Mouse (Mus musculus) intestine, embryonic 14.5 days (tissue): Measurements from ENCODE around the gene Cldn14. TPM values are rescaled to one million over a fixed set of nuclear protein-coding genes. Genes with fewer than 3 reads are reported as not detected.

Source experiments
- ATAC-seq: fragments of 200-750 bp; cut with Nextera tagmentation; replicated peaks from 2 replicates; pipeline ENCODE4 v1.8.0; 2017; ENCODE audit warnings: low read depth, moderate number of reproducible peaks, moderate TSS enrichment, moderate library complexity; ENCODE audit not compliant: low FRiP score, low TSS enrichment
- DNase-seq: peaks from one replicate; pipeline ENCODE4 v3.0.0-alpha.2; 2018; ENCODE audit warnings: low spot score
- H3K27ac ChIP-seq: fragments of 300-500 bp; sonication (generic); 2 replicates; pipeline ENCODE4 v1.5.1; 2014; ENCODE audit warnings: low read depth, mild to moderate bottlenecking, control low read depth
- H3K27me3 ChIP-seq: fragments of 300-500 bp; sonication (generic); replicated peaks from 2 replicates; pipeline ENCODE4 v1.6.1; 2014; ENCODE audit warnings: low read length, control low read depth; ENCODE audit not compliant: control insufficient read depth, insufficient read depth
- H3K36me3 ChIP-seq: fragments of 300-500 bp; sonication (generic); 2 replicates; pipeline ENCODE4 v1.6.1; 2014; ENCODE audit warnings: low read length, control low read depth; ENCODE audit not compliant: control insufficient read depth, insufficient read depth
- H3K4me1 ChIP-seq: fragments of 300-500 bp; sonication (generic); replicated peaks from 2 replicates; pipeline ENCODE4 v1.6.1; 2014; ENCODE audit warnings: low read length, control low read depth, mixed read lengths; ENCODE audit not compliant: control insufficient read depth, insufficient read depth
- H3K4me2 ChIP-seq: fragments of 300-500 bp; sonication (generic); 2 replicates; pipeline ENCODE4 v1.6.1; 2014; ENCODE audit warnings: low read length
- H3K4me3 ChIP-seq: fragments of 300-500 bp; sonication (generic); 2 replicates; pipeline ENCODE4 v1.5.1; 2014; ENCODE audit warnings: low read depth, low read length, control low read depth, mixed read lengths
- H3K9ac ChIP-seq: fragments of 300-500 bp; sonication (generic); 2 replicates; pipeline ENCODE4 v1.6.1; 2014; ENCODE audit warnings: mild to moderate bottlenecking, low read length
- H3K9me3 ChIP-seq: fragments of 300-500 bp; sonication (generic); 2 replicates; pipeline ENCODE4 v1.6.1; 2016; ENCODE audit warnings: low read length, control low read depth; ENCODE audit not compliant: control insufficient read depth
- WGBS: fragments of 180-500 bp; shearing (Covaris S2); extraction: QIAGEN DNeasy Blood & Tissue Kit; methylation state at CpG from one replicate; pipeline ENCODE4 v1.1.7; 2014; 5-methylcytosine and 5-hydroxymethylcytosine counted together
- polyA plus RNA-seq: library from polyadenylated mRNA; unstranded; fragments of >200 nt; fragmentation: Nextera tagmentation; extraction: Ambion mirVana; gene quantifications from 2 replicates; pipeline ENCODE4 v1.2.1, GENCODE M21; 2014

Cldn14 gene
- polyA plus RNA-seq, 1 experiment from 2014 or later, result 0.14 TPM

DNA sequence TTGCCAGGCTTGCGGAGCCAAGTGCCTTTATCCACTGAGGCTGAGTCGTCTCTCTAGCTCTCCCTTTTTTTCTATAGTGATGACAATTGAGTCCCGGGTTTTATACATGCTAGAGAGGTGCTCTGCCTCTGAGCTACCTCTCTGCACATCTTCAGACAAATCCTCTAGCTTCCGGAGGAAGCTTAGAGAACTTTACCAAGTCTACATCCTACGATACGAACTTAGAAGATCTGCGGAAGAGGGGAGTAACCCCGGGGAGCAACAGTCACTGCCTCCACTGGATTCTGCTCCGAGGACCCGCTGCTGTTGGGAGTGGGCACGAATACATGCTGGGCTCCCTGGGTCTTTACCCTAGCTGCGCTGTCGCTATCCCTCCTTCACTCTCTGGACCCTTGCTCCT lies 74.0 kb downstream of the Cldn14 start:
- Histone ChIP-seq H3K4me2 (peak overlapping the region; percentile 20; the same call in 1 of the 2 replicates), H3K27me3 (peaks cover 21% of the 10 kb centered on the region)
- ATAC-seq, result no peak

DNA sequence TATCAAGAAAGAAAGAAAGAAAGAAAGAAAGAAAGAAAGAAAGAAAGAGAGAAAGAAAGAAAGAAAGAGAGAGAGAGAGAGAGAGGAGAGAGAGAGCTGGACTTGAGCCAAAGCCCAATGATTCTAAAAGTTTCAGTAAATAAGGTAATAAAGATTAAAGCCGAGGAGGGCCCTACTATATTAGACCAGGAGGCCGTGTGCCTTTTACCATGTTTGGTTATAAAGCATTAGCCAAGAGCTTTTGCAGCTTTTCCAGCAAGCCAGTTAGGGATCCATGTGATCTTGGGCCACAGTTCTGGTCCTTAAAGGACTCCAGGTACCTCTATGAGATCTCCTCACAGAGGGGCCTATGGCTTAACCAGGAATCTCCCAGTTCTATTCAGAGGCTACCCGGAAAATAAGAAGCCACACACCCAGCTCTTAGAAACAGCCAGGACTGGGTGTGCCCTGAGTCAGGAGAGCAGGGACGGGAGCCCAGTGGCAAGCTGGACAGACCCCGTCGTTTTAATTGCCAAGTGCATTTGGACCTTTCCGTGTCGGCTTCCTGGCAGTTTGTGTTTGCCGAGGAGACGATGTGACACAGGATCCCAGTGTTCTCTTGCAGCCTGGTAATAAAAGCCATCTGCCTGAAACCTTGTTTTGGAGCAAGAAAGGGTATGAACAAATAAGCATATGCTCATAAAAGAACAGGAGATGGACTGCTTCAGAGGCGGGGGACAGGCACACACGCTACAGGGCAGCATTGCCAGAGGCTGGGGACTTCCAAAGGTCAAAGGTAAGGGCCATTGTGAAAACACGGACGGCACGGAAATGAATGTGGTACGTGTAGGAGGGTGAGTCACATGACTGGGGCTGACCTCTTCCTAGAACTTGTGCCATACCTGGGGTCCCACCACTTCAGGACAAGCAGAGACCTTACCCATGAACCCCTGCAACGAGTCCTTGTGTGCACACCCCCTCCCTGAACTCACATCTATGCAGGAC lies 76.2 kb downstream of the Cldn14 start:
- ATAC-seq, result no peak
- peak overlapping the region; percentile 38; the same call in 1 of the 2 replicates for H3K27ac ChIP-seq
- H3K27me3 ChIP-seq, result peaks cover 19% of the 10 kb centered on the region
- H3K9ac ChIP-seq, result no peak overlapping the region
- peak; percentile 64 for DNase-seq
- 52% methylated on average over 17 of the region's 17 CpGs for WGBS
- no peaks in the 10 kb centered on the region; the same call in 1 of the 2 replicates for H3K4me1 ChIP-seq
- no peak overlapping the region for H3K4me2 ChIP-seq
- no peak overlapping the region for H3K4me3 ChIP-seq
- H3K9me3 ChIP-seq, result no peaks in the 10 kb centered on the region
- H3K36me3 ChIP-seq, result no peaks in the 10 kb centered on the region

More for the DNA sequence above, 74.0 kb downstream of the Cldn14 start:
- Histone ChIP-seq H3K9me3 (no peaks in the 10 kb centered on the region), H3K27ac (no peak overlapping the region), H3K9ac (no peak overlapping the region), H3K36me3 (no peaks in the 10 kb centered on the region), H3K4me3 (no peak overlapping the region), H3K4me1 (no peaks in the 10 kb centered on the region; the same call in 1 of the 2 replicates)
- 20% methylated on average over 13 of the region's 13 CpGs for WGBS
- no peak for DNase-seq

DNA sequence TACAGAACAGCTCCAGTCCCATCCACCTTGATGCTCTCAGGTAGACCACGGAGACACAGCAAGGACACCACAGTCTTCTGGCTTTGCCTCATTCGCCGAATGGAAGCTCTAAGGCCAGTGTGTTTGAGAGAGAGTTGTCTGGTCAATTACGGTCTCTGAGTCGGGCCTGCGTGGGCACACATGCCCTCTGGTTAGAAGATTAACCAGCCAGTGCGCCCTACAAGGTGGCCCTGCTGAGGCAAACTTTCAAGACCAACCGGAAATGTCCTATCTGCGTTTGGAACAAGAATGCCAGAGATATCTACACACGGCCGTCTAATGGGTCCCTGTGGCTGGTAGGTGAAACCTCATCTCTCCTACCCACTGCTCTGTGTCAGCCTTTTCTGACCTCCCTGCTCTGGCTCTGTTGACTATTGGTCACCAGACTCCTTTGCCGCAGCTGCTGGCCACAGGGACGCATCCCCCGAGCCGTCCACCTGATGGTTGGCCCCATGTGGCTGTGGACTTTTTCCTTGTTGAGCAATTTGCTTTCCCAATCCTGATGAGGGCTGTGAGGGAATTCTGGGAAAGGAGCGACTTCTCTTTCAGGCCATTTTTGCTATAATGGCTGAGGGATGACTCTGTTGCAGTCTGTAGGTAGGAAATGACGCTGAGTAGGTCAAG lies 79.1 kb downstream of the Cldn14 start:
- 0 out of 2 replicates have a peak, but pooled peaks cover 5% of the 10 kb centered on the region for H3K27me3 ChIP-seq
- no peaks in the 10 kb centered on the region for H3K9me3 ChIP-seq
- H3K9ac ChIP-seq, result no peak overlapping the region
- H3K36me3 ChIP-seq, result no peaks in the 10 kb centered on the region
- H3K4me1 ChIP-seq, result no peaks in the 10 kb centered on the region
- H3K4me2 ChIP-seq, result no peak overlapping the region
- ATAC-seq (no peak), DNase-seq (no peak)
- H3K27ac ChIP-seq, result no peak overlapping the region
- WGBS, result 85% methylated on average over 17 of the region's 17 CpGs
- no peak overlapping the region for H3K4me3 ChIP-seq

DNA sequence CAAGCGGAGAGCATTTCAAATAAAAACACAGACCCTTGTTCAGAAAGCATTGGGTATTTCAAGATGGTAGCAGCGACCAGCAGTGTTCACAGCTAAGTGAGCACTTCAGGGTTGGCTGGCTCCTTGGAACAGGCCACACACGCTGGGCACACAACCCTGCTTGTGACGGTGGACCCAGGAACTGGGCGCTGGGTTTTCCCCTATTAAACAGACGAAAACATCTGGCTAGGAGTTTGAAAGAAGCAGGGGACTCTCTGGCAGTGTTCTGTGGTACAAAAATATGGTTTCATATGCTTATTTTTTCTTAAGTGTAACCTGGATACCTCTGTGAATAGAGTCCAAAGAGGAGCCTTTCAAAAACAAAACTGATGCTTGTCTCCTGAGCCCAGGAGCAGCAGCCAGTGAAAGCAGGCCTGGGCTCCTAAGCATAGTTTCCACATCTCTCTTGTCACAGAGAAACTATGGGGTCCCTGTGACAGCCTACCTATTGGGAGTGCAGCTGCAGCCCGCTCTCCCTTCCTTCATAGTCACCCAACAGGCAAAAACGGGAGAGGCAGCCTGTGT lies 82.9 kb downstream of the Cldn14 start:
- Histone ChIP-seq H3K9ac (no peak overlapping the region), H3K36me3 (no peaks in the 10 kb centered on the region), H3K4me1 (no peaks in the 10 kb centered on the region), H3K4me2 (no peak overlapping the region), H3K27me3 (no peaks in the 10 kb centered on the region), H3K27ac (no peak overlapping the region), H3K4me3 (no peak overlapping the region), H3K9me3 (no peaks in the 10 kb centered on the region)
- no peak for ATAC-seq
- 81% methylated on average over 8 of the region's 8 CpGs for WGBS
- DNase-seq, result no peak

DNA sequence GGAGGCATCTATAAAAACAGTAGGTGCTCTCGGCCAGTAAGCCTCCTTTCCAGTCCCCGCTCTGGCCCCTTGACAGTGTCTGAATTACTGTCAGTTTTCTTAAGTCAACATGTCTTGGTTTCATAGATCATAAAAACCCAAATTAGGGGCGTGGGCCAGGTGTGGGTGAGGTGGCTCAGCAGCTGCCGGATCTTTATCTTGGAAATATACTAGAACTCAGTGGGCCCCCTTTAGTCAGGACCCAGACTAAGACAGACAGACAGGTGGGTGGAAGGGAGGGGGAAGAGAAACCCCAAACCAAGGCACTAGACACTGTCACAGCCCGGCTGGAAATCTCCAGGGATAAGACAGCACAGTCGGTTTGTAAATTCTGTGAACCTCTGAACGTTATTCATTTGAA lies 84.8 kb downstream of the Cldn14 start:
- Histone ChIP-seq H3K9me3 (no peaks in the 10 kb centered on the region), H3K27ac (no peak overlapping the region), H3K4me1 (no peaks in the 10 kb centered on the region), H3K9ac (no peak overlapping the region), H3K27me3 (no peaks in the 10 kb centered on the region), H3K4me3 (no peak overlapping the region), H3K4me2 (no peak overlapping the region), H3K36me3 (no peaks in the 10 kb centered on the region)
- 53% methylated on average over 7 of the region's 7 CpGs for WGBS
- ATAC-seq (0 out of 2 replicates have a peak, but pooled peaks have one; percentile 36), DNase-seq (no peak)

DNA sequence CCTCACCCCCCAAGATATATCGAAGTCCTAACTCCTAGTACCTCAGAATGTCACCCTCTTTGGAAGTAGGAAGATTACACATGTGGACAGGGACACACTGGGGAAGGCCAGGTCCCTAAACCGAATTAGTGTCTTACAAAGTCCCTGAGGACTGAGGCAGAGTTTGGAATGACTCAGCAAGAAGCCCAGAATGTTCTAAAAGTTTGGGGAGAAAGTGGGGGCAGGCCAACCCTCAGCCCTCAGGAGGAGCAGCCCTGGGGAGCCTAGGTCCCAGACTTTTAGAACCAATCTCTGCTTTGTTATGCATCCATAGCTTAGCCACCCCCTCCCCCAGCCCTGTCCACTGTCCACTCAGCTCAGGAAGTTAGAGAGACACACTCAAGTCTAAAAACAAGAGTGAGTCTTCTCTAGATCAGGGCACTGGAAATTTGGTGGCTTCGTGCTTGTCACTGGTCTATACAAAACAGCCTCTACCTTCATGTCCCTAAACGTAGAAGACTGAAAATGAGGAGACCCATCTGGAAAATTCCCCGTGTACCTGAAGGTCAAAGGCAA lies 85.7 kb downstream of the Cldn14 start:
- H3K36me3 ChIP-seq, result no peaks in the 10 kb centered on the region
- DNase-seq, result no peak
- no peak overlapping the region for H3K4me2 ChIP-seq
- no peak for ATAC-seq
- H3K4me1 ChIP-seq, result 0 out of 2 replicates have a peak, but pooled peaks cover under 1% of the 10 kb centered on the region
- no peaks in the 10 kb centered on the region for H3K27me3 ChIP-seq
- no peak overlapping the region for H3K9ac ChIP-seq
- 73% methylated on average over 5 of the region's 5 CpGs for WGBS
- H3K4me3 ChIP-seq, result no peak overlapping the region
- H3K27ac ChIP-seq, result no peak overlapping the region
- H3K9me3 ChIP-seq, result no peaks in the 10 kb centered on the region

DNA sequence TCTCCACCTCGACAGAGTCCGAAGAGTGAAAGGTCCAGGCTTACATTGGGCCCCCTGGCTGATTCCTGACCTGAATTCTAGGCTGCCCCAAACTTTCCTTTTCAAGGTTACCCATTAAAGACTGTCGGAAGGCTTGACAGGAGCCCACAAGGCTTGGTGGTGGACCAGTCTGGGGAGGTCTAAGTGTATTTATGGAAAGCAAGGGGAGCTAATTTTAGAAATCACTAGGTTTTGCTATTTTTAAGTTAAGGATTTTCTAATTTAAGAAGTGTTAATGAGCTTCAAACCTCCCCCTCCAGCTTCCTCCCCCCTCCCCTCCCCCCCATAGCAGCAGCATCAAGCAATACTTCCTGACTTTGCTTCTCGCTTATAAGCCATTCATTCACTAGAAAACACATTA lies 88.0 kb downstream of the Cldn14 start:
- ATAC-seq, result no peak
- 0 out of 2 replicates have a peak, but pooled peaks cover 3% of the 10 kb centered on the region for H3K4me1 ChIP-seq
- H3K36me3 ChIP-seq, result no peaks in the 10 kb centered on the region
- no peaks in the 10 kb centered on the region for H3K27me3 ChIP-seq
- H3K4me3 ChIP-seq, result no peak overlapping the region
- H3K9me3 ChIP-seq, result no peaks in the 10 kb centered on the region
- H3K4me2 ChIP-seq, result no peak overlapping the region
- no peak overlapping the region for H3K27ac ChIP-seq
- no peak overlapping the region for H3K9ac ChIP-seq
- no peak for DNase-seq
- 78% methylated on average over 4 of the region's 4 CpGs for WGBS

DNA sequence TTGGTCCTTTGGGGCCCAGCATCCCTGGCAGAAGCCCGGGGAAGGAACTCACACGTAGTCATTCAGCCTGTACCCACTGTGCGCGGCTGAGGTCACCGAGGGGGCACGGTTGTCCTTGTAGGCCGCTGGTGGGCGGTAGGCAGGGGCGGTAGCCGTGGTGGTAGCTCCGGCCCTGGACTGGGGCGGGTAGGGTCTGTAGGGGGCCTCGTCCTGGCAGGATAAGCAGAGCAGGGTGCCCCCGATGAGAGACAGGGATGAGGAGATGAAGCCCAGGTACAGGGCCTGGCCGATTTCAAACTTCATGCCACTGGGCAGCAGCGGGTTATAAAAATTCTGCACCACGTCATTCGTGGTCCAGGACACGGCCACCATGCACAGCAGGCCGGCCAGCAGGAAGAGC lies 89.4 kb downstream of the Cldn14 start:
- Histone ChIP-seq H3K4me3 (no peak overlapping the region), H3K4me1 (0 out of 2 replicates have a peak, but pooled peaks cover 3% of the 10 kb centered on the region), H3K27me3 (no peaks in the 10 kb centered on the region), H3K9ac (no peak overlapping the region), H3K9me3 (no peaks in the 10 kb centered on the region), H3K4me2 (no peak overlapping the region), H3K27ac (no peak overlapping the region), H3K36me3 (no peaks in the 10 kb centered on the region)
- DNase-seq (no peak), ATAC-seq (no peak)
- WGBS, result 72% methylated on average over 20 of the region's 20 CpGs
